ENCODE assay signal across 13 mouse cellular contexts in genomic region chr7:92765426-92765825, GRCm38 (mm10). TPM values are rescaled to one million over a fixed set of nuclear protein-coding genes. Genes with fewer than 3 reads are reported as not detected.
A peak's percentile ranks its signal among the peaks of the same experiment; 100 is the strongest.
DNase-seq lines count a peak whose midpoint lies in the region; ATAC-seq and TF ChIP-seq lines count a peak whose summit lies in the region.
"Had no signal": no experiment of that assay in that cellular context is flagged by ENCODE, and none has a peak within 500 bp of the region (broad histone marks: within the 10 kb centered on the region; RNA-seq: fewer than 3 reads in every experiment).

No protein-coding gene starts in this region.

- H3K4me1 ChIP-seq in heart, embryonic 10.5 days, result peaks cover 6% of the 10 kb centered on the region; the same call in 1 of the 2 replicates
- H3K4me1 ChIP-seq in midbrain, embryonic 14.5 days (ENCODE audit: control insufficient read depth, insufficient read depth, low read length), result peaks cover 4% of the 10 kb centered on the region
- H3K4me1 ChIP-seq in midbrain, embryonic 13.5 days (replicated peaks), result peaks cover 15% of the 10 kb centered on the region; the same call in 1 of the 2 replicates
- H3K4me1 ChIP-seq in midbrain, postnatal 0 days (ENCODE audit: insufficient read depth, low read length), result no peaks in the 10 kb centered on the region

- H3K36me3 ChIP-seq in heart, embryonic 10.5 days, result no peaks in the 10 kb centered on the region
- H3K36me3 ChIP-seq in midbrain, embryonic 14.5 days (ENCODE audit: control insufficient read depth, insufficient read depth, low read length), result no peaks in the 10 kb centered on the region
- no peaks in the 10 kb centered on the region for H3K36me3 ChIP-seq in midbrain, embryonic 13.5 days
- no peaks in the 10 kb centered on the region for H3K36me3 ChIP-seq in midbrain, postnatal 0 days (ENCODE audit: insufficient read depth, low read length)
- H3K36me3 ChIP-seq: forebrain, embryonic 12.5 days; limb, embryonic 10.5 days; lung, embryonic 15.5 days had no signal

- no peak overlapping the region for H3K27ac ChIP-seq in heart, embryonic 10.5 days
- H3K27ac ChIP-seq in midbrain, embryonic 14.5 days (replicated peaks; ENCODE audit: low read depth, low read length), result no peak overlapping the region
- H3K27ac ChIP-seq in midbrain, embryonic 13.5 days, result no peak overlapping the region
- H3K27ac ChIP-seq in midbrain, postnatal 0 days (ENCODE audit: low read depth, low read length), result no peak overlapping the region
- H3K27ac ChIP-seq: forebrain, embryonic 12.5 days; limb, embryonic 10.5 days; lung, embryonic 15.5 days had no signal

- no peak overlapping the region for H3K4me2 ChIP-seq in midbrain, embryonic 14.5 days (ENCODE audit: low read length)
- no peak overlapping the region for H3K4me2 ChIP-seq in midbrain, embryonic 13.5 days (replicated peaks)
- no peak overlapping the region for H3K4me2 ChIP-seq in midbrain, postnatal 0 days (ENCODE audit: low read depth, low read length, poor library complexity, severe bottlenecking)
- H3K4me2 ChIP-seq: forebrain, embryonic 12.5 days; lung, embryonic 15.5 days had no signal

- no peaks in the 10 kb centered on the region for H3K27me3 ChIP-seq in heart, embryonic 10.5 days (ENCODE audit: insufficient read depth, poor library complexity, severe bottlenecking)
- no peaks in the 10 kb centered on the region for H3K27me3 ChIP-seq in midbrain, embryonic 14.5 days (ENCODE audit: control insufficient read depth, insufficient read depth, low read length)
- H3K27me3 ChIP-seq in midbrain, embryonic 13.5 days, result no peaks in the 10 kb centered on the region
- no peaks in the 10 kb centered on the region for H3K27me3 ChIP-seq in midbrain, postnatal 0 days (ENCODE audit: insufficient read depth, low read length)
- H3K27me3 ChIP-seq: forebrain, embryonic 12.5 days; lung, embryonic 15.5 days had no signal

- DNase-seq in heart, adult 8-10 months (ENCODE audit: low spot score), result peak; percentile 44
- no peak for DNase-seq in heart, embryonic 10.5 days (ENCODE audit: low spot score)
- peak; percentile 5 for DNase-seq in midbrain, embryonic 14.5 days
- peak; percentile 71 for DNase-seq in cerebellum, adult 9-11 months
- peak; percentile 55 for DNase-seq in midbrain, postnatal 0 days (ENCODE audit: low spot score)
- DNase-seq in ovary, postnatal 10 days (ENCODE audit: low spot score), result no peak
- DNase-seq in right cerebral cortex, postnatal 25 days, result no peak
- DNase-seq: kidney, adult 8-10 months; right cerebral cortex, postnatal 4 days had no signal

- no peak overlapping the region for H3K9ac ChIP-seq in midbrain, embryonic 14.5 days (replicated peaks; ENCODE audit: low read length)
- no peak overlapping the region for H3K9ac ChIP-seq in midbrain, embryonic 13.5 days (replicated peaks)
- no peak overlapping the region for H3K9ac ChIP-seq in midbrain, postnatal 0 days (replicated peaks; ENCODE audit: low read length, poor library complexity, severe bottlenecking)
- H3K9ac ChIP-seq: forebrain, embryonic 12.5 days; lung, embryonic 15.5 days had no signal

- WGBS in heart, embryonic 10.5 days, result 70% methylated on average over 9 of the region's 9 CpGs
- WGBS in midbrain, embryonic 14.5 days, result 71% methylated on average over 9 of the region's 9 CpGs
- 77% methylated on average over 9 of the region's 9 CpGs for WGBS in midbrain, embryonic 13.5 days
- WGBS in midbrain, postnatal 0 days, result 67% methylated on average over 9 of the region's 9 CpGs

- no peaks in the 10 kb centered on the region for H3K9me3 ChIP-seq in heart, embryonic 10.5 days
- no peaks in the 10 kb centered on the region for H3K9me3 ChIP-seq in midbrain, embryonic 14.5 days (ENCODE audit: control insufficient read depth, low read length)
- no peaks in the 10 kb centered on the region for H3K9me3 ChIP-seq in midbrain, embryonic 13.5 days
- H3K9me3 ChIP-seq in midbrain, postnatal 0 days (ENCODE audit: low read length), result no peaks in the 10 kb centered on the region
- H3K9me3 ChIP-seq: forebrain, embryonic 12.5 days; limb, embryonic 10.5 days; lung, embryonic 15.5 days had no signal

- H3K4me3 ChIP-seq in heart, embryonic 10.5 days, result no peak overlapping the region
- no peak overlapping the region for H3K4me3 ChIP-seq in midbrain, embryonic 14.5 days (replicated peaks; ENCODE audit: low read depth, low read length)
- no peak overlapping the region for H3K4me3 ChIP-seq in midbrain, embryonic 13.5 days (replicated peaks)
- H3K4me3 ChIP-seq in midbrain, postnatal 0 days (ENCODE audit: low read depth, low read length), result no peak overlapping the region
- H3K4me3 ChIP-seq: forebrain, embryonic 12.5 days; limb, embryonic 10.5 days; lung, embryonic 15.5 days had no signal

- TF ChIP-seq CTCF in midbrain, postnatal 0 days (IDR thresholded peaks at IDR 0.05), result no peak

- ATAC-seq in midbrain, embryonic 14.5 days (ENCODE audit: low FRiP score, low TSS enrichment), result no peak
- no peak for ATAC-seq in midbrain, embryonic 13.5 days
- ATAC-seq in midbrain, postnatal 0 days (ENCODE audit: low FRiP score), result no peak

RNA-seq across cellular contexts. Expression of gene Rab30, which starts 24.0 kb away (rescaled TPM):
- 10 to 100 TPM in 3 of 4 experiments, 1 to 10 TPM in 1; 9.5 to 20.6 (median 11.9) TPM for total RNA-seq in heart, adult 8-10 months (2022)
- polyA plus RNA-seq in heart, embryonic 10.5 days (2016; fragmentation: Nextera tagmentation; extraction: Ambion mirVana), result 4.8 and 7.2 TPM in 2 replicates
- 28.1 and 40.2 TPM in 2 replicates for polyA plus RNA-seq in midbrain, embryonic 14.5 days (2014; fragmentation: Nextera tagmentation; extraction: Ambion mirVana)
- 21.6 and 22.4 TPM in 2 replicates for polyA plus RNA-seq in midbrain, embryonic 13.5 days (2015; fragmentation: Nextera tagmentation; extraction: Ambion mirVana)
- 37.2 and 44.7 TPM in 2 replicates for total RNA-seq in midbrain, postnatal 0 days (2014; rRNA removed)
- polyA plus RNA-seq in midbrain, postnatal 0 days (2015; fragmentation: Nextera tagmentation; extraction: Ambion mirVana), result 13.6 and 18.5 TPM in 2 replicates

Comparison
In these comparisons a context has a peak if more than half of its experiments do, and no peak if none do; other contexts are left out.
1. DNase-seq: peak in heart, adult 8-10 months (single experiment), midbrain, embryonic 14.5 days (single experiment), cerebellum, adult 9-11 months (single experiment) and midbrain, postnatal 0 days (single experiment); none in heart, embryonic 10.5 days (single experiment), ovary, postnatal 10 days (single experiment) and right cerebral cortex, postnatal 25 days (single experiment).